Mouse (Mus musculus): ENCODE data around the gene Gm42674. TPM values are rescaled to one million over a fixed set of nuclear protein-coding genes. Genes with fewer than 3 reads are reported as not detected.

Gm42674 gene
- polyA plus RNA-seq, 1 experiment from 2014 or later, result not detected

DNA sequence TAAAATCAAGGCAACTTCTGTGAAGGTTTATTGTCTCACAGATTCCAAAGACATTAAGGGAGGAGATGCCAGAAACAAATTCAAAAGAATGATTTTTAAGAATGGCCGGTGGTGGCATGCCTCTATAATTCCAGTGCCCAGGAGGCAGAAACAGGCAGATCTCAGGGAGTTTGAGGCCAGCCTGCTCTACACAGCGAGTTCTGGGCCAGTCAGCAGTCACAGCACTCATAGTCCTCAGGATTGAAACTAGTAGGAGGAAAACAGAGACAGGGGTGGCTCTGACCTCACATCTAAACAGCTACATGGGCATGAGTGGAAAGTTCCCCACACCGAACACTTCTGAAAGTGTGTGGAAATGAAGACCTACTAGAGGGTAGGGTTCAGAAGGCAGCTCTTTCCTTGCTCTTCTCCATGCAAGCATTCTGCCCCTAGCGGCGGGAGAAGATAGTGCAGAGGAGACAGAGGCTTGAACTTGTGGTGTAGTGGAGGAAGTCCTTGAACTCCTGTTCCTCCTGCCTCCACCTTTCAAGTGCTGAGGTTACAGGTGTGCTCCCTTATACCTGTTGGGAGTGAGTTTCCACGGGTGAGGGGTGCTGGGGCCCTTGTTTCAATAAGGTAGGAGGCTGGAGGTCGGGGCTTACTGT is 37.9 kb downstream of the Gm42674 start:
- Histone ChIP-seq H3K27me3 (ENCODE audit: control insufficient read depth, insufficient read depth, low read depth, low read length) (no peaks in the 10 kb centered on the region; the same call in 1 of the 2 replicates), H3K36me3 (ENCODE audit: control insufficient read depth, insufficient read depth, low read length) (no peaks in the 10 kb centered on the region), H3K4me2 (ENCODE audit: low read length) (no peak overlapping the region), H3K4me3 (ENCODE audit: low read depth, low read length) (no peak overlapping the region), H3K9ac (ENCODE audit: low read depth, low read length) (no peak overlapping the region), H3K27ac (ENCODE audit: low read length) (no peak overlapping the region), H3K9me3 (replicated peaks; ENCODE audit: control insufficient read depth, low read length, poor library complexity, severe bottlenecking) (no peaks in the 10 kb centered on the region), H3K4me1 (ENCODE audit: control insufficient read depth, insufficient read depth, low read length) (no peaks in the 10 kb centered on the region)
- no peak for ATAC-seq
- 55% methylated on average over 7 of the region's 7 CpGs for WGBS

GRCm38 (mm10) chr3:90640981-90641380 is 39.3 kb downstream of the Gm42674 start:
- 88% methylated on average over 7 of the region's 7 CpGs for WGBS
- H3K9ac ChIP-seq (ENCODE audit: low read depth, low read length), result no peak overlapping the region
- H3K4me2 ChIP-seq (ENCODE audit: low read length), result no peak overlapping the region
- no peaks in the 10 kb centered on the region for H3K4me1 ChIP-seq (ENCODE audit: control insufficient read depth, insufficient read depth, low read length)
- no peaks in the 10 kb centered on the region; the same call in 1 of the 2 replicates for H3K27me3 ChIP-seq (ENCODE audit: control insufficient read depth, insufficient read depth, low read depth, low read length)
- no peak overlapping the region for H3K27ac ChIP-seq (ENCODE audit: low read length)
- no peaks in the 10 kb centered on the region for H3K36me3 ChIP-seq (ENCODE audit: control insufficient read depth, insufficient read depth, low read length)
- H3K9me3 ChIP-seq (replicated peaks; ENCODE audit: control insufficient read depth, low read length, poor library complexity, severe bottlenecking), result no peaks in the 10 kb centered on the region
- ATAC-seq, result no peak
- H3K4me3 ChIP-seq (ENCODE audit: low read depth, low read length), result no peak overlapping the region

- no peak overlapping the region for H3K9ac ChIP-seq (ENCODE audit: low read depth, low read length)
- H3K9me3 ChIP-seq (replicated peaks; ENCODE audit: control insufficient read depth, low read length, poor library complexity, severe bottlenecking), result no peaks in the 10 kb centered on the region
- no peak overlapping the region for H3K27ac ChIP-seq (ENCODE audit: low read length)
- H3K4me3 ChIP-seq (ENCODE audit: low read depth, low read length), result no peak overlapping the region
- no peaks in the 10 kb centered on the region for H3K27me3 ChIP-seq (ENCODE audit: control insufficient read depth, insufficient read depth, low read depth, low read length)
- H3K4me1 ChIP-seq (ENCODE audit: control insufficient read depth, insufficient read depth, low read length), result no peaks in the 10 kb centered on the region
- ATAC-seq, result no peak
- no peaks in the 10 kb centered on the region for H3K36me3 ChIP-seq (ENCODE audit: control insufficient read depth, insufficient read depth, low read length)
- 53% methylated on average over 3 of the region's 3 CpGs for whole genome bisulfite sequencing
- no peak overlapping the region for H3K4me2 ChIP-seq (ENCODE audit: low read length)
Measured at GRCm38 (mm10) chr3:90644220-90644619, 42.5 kb downstream of the Gm42674 start.

- WGBS, result 97% methylated on average over 1 of the region's 1 CpGs
- Histone ChIP-seq H3K27me3 (ENCODE audit: control insufficient read depth, insufficient read depth, low read depth, low read length) (no peaks in the 10 kb centered on the region), H3K9ac (ENCODE audit: low read depth, low read length) (no peak overlapping the region), H3K4me3 (ENCODE audit: low read depth, low read length) (no peak overlapping the region), H3K27ac (ENCODE audit: low read length) (no peak overlapping the region), H3K4me2 (ENCODE audit: low read length) (no peak overlapping the region), H3K4me1 (ENCODE audit: control insufficient read depth, insufficient read depth, low read length) (no peaks in the 10 kb centered on the region), H3K36me3 (ENCODE audit: control insufficient read depth, insufficient read depth, low read length) (no peaks in the 10 kb centered on the region), H3K9me3 (replicated peaks; ENCODE audit: control insufficient read depth, low read length, poor library complexity, severe bottlenecking) (no peaks in the 10 kb centered on the region)
- no peak for ATAC-seq
Measured at GRCm38 (mm10) chr3:90647291-90647690, 45.6 kb downstream of the Gm42674 start.

DNA sequence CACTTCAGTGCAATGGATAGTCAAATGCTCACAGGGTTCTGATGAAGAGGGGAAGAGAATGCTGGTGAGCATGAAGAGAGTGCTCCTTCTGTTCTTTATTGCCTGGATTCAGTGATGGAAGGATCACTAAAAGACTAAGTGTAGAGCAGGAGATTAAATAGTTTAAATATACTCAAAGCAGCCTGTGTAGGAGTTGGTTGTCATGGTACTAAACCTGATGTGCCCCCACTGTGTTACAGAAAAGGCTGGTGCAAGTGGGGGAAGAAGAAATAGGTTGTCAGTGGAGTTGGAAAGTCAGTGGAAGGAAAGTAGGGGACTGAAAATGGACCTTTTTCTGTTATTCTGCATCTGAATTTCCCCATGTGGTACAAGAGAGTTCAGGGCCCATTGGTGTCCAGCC is 47.3 kb downstream of the Gm42674 start:
- H3K9ac ChIP-seq (ENCODE audit: low read depth, low read length), result no peak overlapping the region
- H3K4me3 ChIP-seq (ENCODE audit: low read depth, low read length), result no peak overlapping the region
- H3K27me3 ChIP-seq (ENCODE audit: control insufficient read depth, insufficient read depth, low read depth, low read length), result no peaks in the 10 kb centered on the region
- H3K27ac ChIP-seq (ENCODE audit: low read length), result no peak overlapping the region
- H3K4me1 ChIP-seq (ENCODE audit: control insufficient read depth, insufficient read depth, low read length), result no peaks in the 10 kb centered on the region
- no peak for ATAC-seq
- no peak overlapping the region for H3K4me2 ChIP-seq (ENCODE audit: low read length)
- no peaks in the 10 kb centered on the region for H3K36me3 ChIP-seq (ENCODE audit: control insufficient read depth, insufficient read depth, low read length)
- no peaks in the 10 kb centered on the region for H3K9me3 ChIP-seq (replicated peaks; ENCODE audit: control insufficient read depth, low read length, poor library complexity, severe bottlenecking)

GRCm38 (mm10) chr3:90649832-90650231 is 48.1 kb downstream of the Gm42674 start:
- Histone ChIP-seq H3K4me3 (ENCODE audit: low read depth, low read length) (no peak overlapping the region), H3K9ac (ENCODE audit: low read depth, low read length) (no peak overlapping the region), H3K36me3 (ENCODE audit: control insufficient read depth, insufficient read depth, low read length) (no peaks in the 10 kb centered on the region), H3K9me3 (replicated peaks; ENCODE audit: control insufficient read depth, low read length, poor library complexity, severe bottlenecking) (no peaks in the 10 kb centered on the region), H3K27ac (ENCODE audit: low read length) (no peak overlapping the region), H3K4me1 (ENCODE audit: control insufficient read depth, insufficient read depth, low read length) (no peaks in the 10 kb centered on the region), H3K27me3 (ENCODE audit: control insufficient read depth, insufficient read depth, low read depth, low read length) (no peaks in the 10 kb centered on the region), H3K4me2 (ENCODE audit: low read length) (no peak overlapping the region)
- ATAC-seq, result no peak
- WGBS, result 96% methylated on average over 2 of the region's 2 CpGs

DNA sequence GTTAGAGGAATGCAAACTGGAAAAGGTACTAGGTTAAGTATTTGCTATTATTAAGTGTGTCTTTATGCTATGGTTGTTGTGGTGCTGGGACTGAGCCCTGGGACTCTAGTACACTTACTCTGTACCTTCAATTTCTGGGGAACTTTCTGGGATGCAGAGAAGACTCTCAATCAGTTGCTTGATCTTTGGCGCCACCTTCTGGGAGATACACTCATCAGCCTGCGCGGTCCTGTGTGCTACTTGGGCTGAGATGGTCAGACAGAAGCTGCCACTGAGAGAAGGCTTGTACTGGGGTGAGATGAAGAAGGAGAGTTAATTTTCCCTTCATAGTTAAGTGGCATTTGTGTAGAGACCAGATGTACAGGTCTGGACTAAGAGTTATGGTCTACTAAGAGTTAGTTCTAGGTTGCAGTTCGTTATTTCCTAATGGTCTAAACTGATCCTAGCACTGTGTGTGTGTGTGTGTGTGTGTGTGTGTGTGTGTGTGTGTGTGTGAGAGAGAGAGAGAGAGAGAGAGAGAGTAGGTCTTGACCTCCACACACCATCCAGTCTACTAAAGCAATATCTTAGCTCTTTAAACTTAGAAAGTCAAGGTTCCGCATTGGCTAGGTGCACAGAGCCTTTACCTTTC is 51.3 kb downstream of the Gm42674 start:
- ATAC-seq, result peak; percentile 91
- Histone ChIP-seq H3K4me1 (ENCODE audit: control insufficient read depth, insufficient read depth, low read length) (no peaks in the 10 kb centered on the region), H3K27me3 (ENCODE audit: control insufficient read depth, insufficient read depth, low read depth, low read length) (no peaks in the 10 kb centered on the region), H3K4me3 (ENCODE audit: low read depth, low read length) (no peak overlapping the region), H3K36me3 (ENCODE audit: control insufficient read depth, insufficient read depth, low read length) (no peaks in the 10 kb centered on the region), H3K9ac (ENCODE audit: low read depth, low read length) (no peak overlapping the region), H3K27ac (ENCODE audit: low read length) (no peak overlapping the region), H3K9me3 (replicated peaks; ENCODE audit: control insufficient read depth, low read length, poor library complexity, severe bottlenecking) (no peaks in the 10 kb centered on the region), H3K4me2 (ENCODE audit: low read length) (no peak overlapping the region)
- 32% methylated on average over 5 of the region's 5 CpGs for WGBS

GRCm38 (mm10) chr3:90653717-90654116 is 52.0 kb downstream of the Gm42674 start, which contains the start of gene S100a7a:
Gene S100a7a (plus strand): TSS chr3:90654017.
- H3K4me1 ChIP-seq (ENCODE audit: control insufficient read depth, insufficient read depth, low read length), result no peaks in the 10 kb centered on the region
- ATAC-seq, result no peak
- H3K27ac ChIP-seq (ENCODE audit: low read length), result no peak within 1 kb of the TSS
- H3K27me3 ChIP-seq (ENCODE audit: control insufficient read depth, insufficient read depth, low read depth, low read length), result no peaks in the 10 kb centered on the region
- H3K4me2 ChIP-seq (ENCODE audit: low read length), result no peak within 1 kb of the TSS
- H3K36me3 ChIP-seq (ENCODE audit: control insufficient read depth, insufficient read depth, low read length), result no peaks in the 10 kb centered on the region
- H3K4me3 ChIP-seq (ENCODE audit: low read depth, low read length), result no peak within 1 kb of the TSS
- no peaks in the 10 kb centered on the region for H3K9me3 ChIP-seq (replicated peaks; ENCODE audit: control insufficient read depth, low read length, poor library complexity, severe bottlenecking)
- H3K9ac ChIP-seq (ENCODE audit: low read depth, low read length), result no peak within 1 kb of the TSS
